Comparison of ENCODE assay signal across 15 mouse cellular contexts in the genomic region with DNA sequence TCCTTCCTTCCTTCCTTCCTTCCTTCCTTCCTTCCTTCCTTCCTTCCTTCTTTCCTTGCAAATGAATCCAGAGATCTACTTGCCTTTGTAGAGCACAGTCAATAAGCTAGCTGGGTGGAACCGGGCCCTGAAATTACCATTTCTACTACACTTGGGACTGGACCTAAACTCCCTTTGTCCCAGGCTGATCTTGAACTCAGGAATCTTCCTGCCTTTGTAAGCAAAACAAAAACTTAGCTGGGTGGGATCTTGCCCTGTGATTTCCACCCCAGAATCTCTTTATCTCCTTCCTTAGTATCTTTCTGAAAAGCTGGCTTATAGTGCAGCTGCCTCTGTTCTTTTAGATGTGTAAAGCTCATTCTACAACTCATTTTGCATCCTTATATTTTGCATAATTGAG.
"Had no signal": no experiment of that assay in that cellular context is flagged by ENCODE, and none has a peak within 500 bp of the region (broad histone marks: within the 10 kb centered on the region; RNA-seq: fewer than 3 reads in every experiment).

No protein-coding gene starts in this region.

- H3K36me3 ChIP-seq: neural tube, embryonic 13.5 days; neural tube, embryonic 15.5 days; stomach, embryonic 15.5 days had no signal

- H3K4me3 ChIP-seq: neural tube, embryonic 13.5 days; neural tube, embryonic 15.5 days; stomach, embryonic 15.5 days had no signal

- H3K27me3 ChIP-seq: neural tube, embryonic 13.5 days; neural tube, embryonic 15.5 days; stomach, embryonic 15.5 days had no signal

- H3K27ac ChIP-seq: neural tube, embryonic 13.5 days; neural tube, embryonic 15.5 days; stomach, embryonic 15.5 days; stomach, postnatal 0 days had no signal

- H3K4me2 ChIP-seq: neural tube, embryonic 13.5 days; neural tube, embryonic 15.5 days; stomach, embryonic 15.5 days had no signal

- H3K9me3 ChIP-seq: neural tube, embryonic 13.5 days; neural tube, embryonic 15.5 days; stomach, embryonic 15.5 days had no signal

- H3K9ac ChIP-seq: neural tube, embryonic 13.5 days; neural tube, embryonic 15.5 days; stomach, embryonic 15.5 days had no signal

- DNase-seq: retina, postnatal 1 day; right cerebral cortex, adult 18-20 months; right cerebral cortex, postnatal 14 days; right cerebral cortex, postnatal 25 days; right cerebral cortex, postnatal 4 days; spleen, adult 18-20 months; thymus, adult 18-20 months; thymus, adult 2 months; thymus, postnatal 14 days; thymus, postnatal 25 days; thymus, postnatal 36 days had no signal

- H3K4me1 ChIP-seq: neural tube, embryonic 13.5 days; neural tube, embryonic 15.5 days; stomach, embryonic 15.5 days had no signal
